Mouse (Mus musculus) MEL (cell line): ENCODE measurements around the gene Pgc. TPM values are rescaled to one million over a fixed set of nuclear protein-coding genes. Genes with fewer than 3 reads are reported as not detected.

ENCODE experiments used
- DNase-seq: peaks from one replicate; pipeline ENCODE4 v3.0.0; 2011; ENCODE audit warnings: low read depth, low spot score
- H3K27ac ChIP-seq: 2 replicates; pipeline ENCODE4 v1.5.1; 2012; ENCODE audit warnings: low read depth, mild to moderate bottlenecking, control low read depth, low read length, moderate library complexity; ENCODE audit not compliant: control insufficient read depth
- H3K27me3 ChIP-seq, 2 experiments: fragments of 150-350 bp in 1 of 2; sonication (generic) in 1 of 2; 2 replicates each; pipeline ENCODE4 v1.6.1; 2012; ENCODE audit warnings: low read length in 2 of 2, mild to moderate bottlenecking in 2 of 2, improper control_type of control experiment in 1 of 2, moderate library complexity in 1 of 2; ENCODE audit not compliant: insufficient read depth in 2 of 2, control insufficient read depth in 1 of 2
- H3K36me3 ChIP-seq, 2 experiments: 2 replicates each; pipeline ENCODE4 v1.6.1; 2012 to 2014; ENCODE audit warnings: low read length in 2 of 2, improper control_type of control experiment in 1 of 2, inconsistent platforms in 1 of 2, mild to moderate bottlenecking in 1 of 2; ENCODE audit not compliant: insufficient read depth in 2 of 2, control insufficient read depth in 1 of 2
- H3K4me1 ChIP-seq, 2 experiments: fragments of 150-350 bp in 1 of 2; sonication (generic) in 1 of 2; 2 replicates each; pipeline ENCODE4 v1.6.1; 2012; ENCODE audit warnings: low read length in 2 of 2, improper control_type of control experiment in 1 of 2, mild to moderate bottlenecking in 1 of 2; ENCODE audit not compliant: insufficient read depth in 2 of 2, control insufficient read depth in 1 of 2
- H3K4me3 ChIP-seq, 2 experiments: fragments of 150-350 bp in 1 of 2; sonication (generic) in 1 of 2; 2 replicates each; pipeline ENCODE4 v1.5.1; 2012; ENCODE audit warnings: low read depth in 2 of 2, low read length in 2 of 2, mild to moderate bottlenecking in 2 of 2, moderate library complexity in 2 of 2, control low read depth in 1 of 2, improper control_type of control experiment in 1 of 2; ENCODE audit not compliant: control insufficient read depth in 1 of 2, insufficient read depth in 1 of 2
- H3K79me2 ChIP-seq: 2 replicates; pipeline ENCODE4 v1.6.1; 2012; ENCODE audit warnings: mild to moderate bottlenecking, low read length, moderate library complexity; ENCODE audit not compliant: control insufficient read depth, poor library complexity, insufficient read depth
- H3K9ac ChIP-seq: 2 replicates; pipeline ENCODE4 v1.6.1; 2012; ENCODE audit warnings: low read depth, mild to moderate bottlenecking, control low read depth, low read length, moderate library complexity; ENCODE audit not compliant: control insufficient read depth, poor library complexity, severe bottlenecking
- H3K9me3 ChIP-seq: fragments of 150-350 bp; sonication (generic); replicated peaks from 2 replicates; pipeline ENCODE4 v1.6.1; 2012; ENCODE audit warnings: mild to moderate bottlenecking, low read length, improper control_type of control experiment, moderate library complexity; ENCODE audit not compliant: insufficient read depth
- CHD2 ChIP-seq: IDR thresholded peaks from 2 replicates; pipeline ENCODE4 v1.6.1; 2011; ENCODE audit warnings: low read length, improper control_type of control experiment
- CTCF ChIP-seq, 3 experiments: IDR thresholded peaks in 2 of 3; conservative IDR thresholded peaks in 1 of 3; 2 replicates each; pipeline ENCODE4 v1.5.1; 2011 to 2012; ENCODE audit warnings: low read length in 3 of 3, low read depth in 2 of 3, mild to moderate bottlenecking in 2 of 3, improper control_type of control experiment in 1 of 3, inconsistent platforms in 1 of 3, mixed read lengths in 1 of 3, moderate library complexity in 1 of 3; ENCODE audit not compliant: control insufficient read depth in 1 of 3, insufficient read depth in 1 of 3, poor library complexity in 1 of 3, severe bottlenecking in 1 of 3
- E2F4 ChIP-seq: IDR thresholded peaks from 2 replicates; pipeline ENCODE4 v1.6.1; 2011; ENCODE audit warnings: low read depth, low read length, improper control_type of control experiment, borderline replicate concordance
- ELF1 ChIP-seq: IDR thresholded peaks from 2 replicates; pipeline ENCODE4 v1.6.1; 2014; ENCODE audit warnings: low read depth, mild to moderate bottlenecking, inconsistent platforms, low read length, improper control_type of control experiment, moderate library complexity
- EP300 ChIP-seq, 2 experiments: IDR thresholded peaks; 2 replicates each; pipeline ENCODE4 v1.6.1; 2011; ENCODE audit warnings: improper control_type of control experiment in 2 of 2, low read length in 2 of 2, low read depth in 1 of 2, mild to moderate bottlenecking in 1 of 2
- ETS1 ChIP-seq: IDR thresholded peaks from 2 replicates; pipeline ENCODE4 v1.6.1; 2012; ENCODE audit warnings: low read depth, mild to moderate bottlenecking, inconsistent platforms, low read length, improper control_type of control experiment, moderate library complexity
- HCFC1 ChIP-seq: IDR thresholded peaks from 2 replicates; pipeline ENCODE4 v1.6.1; 2012; ENCODE audit warnings: low read depth, mild to moderate bottlenecking, inconsistent platforms, low read length, improper control_type of control experiment, moderate library complexity
- JUND ChIP-seq: IDR thresholded peaks from 2 replicates; pipeline ENCODE4 v1.6.1; 2011; ENCODE audit warnings: low read depth, mild to moderate bottlenecking, improper control_type of control experiment, low read length
- KAT2A ChIP-seq: conservative IDR thresholded peaks from 2 replicates; pipeline ENCODE4 v1.6.1; 2012; ENCODE audit warnings: low read depth, low read length, improper control_type of control experiment, inconsistent platforms
- MAFK ChIP-seq: IDR thresholded peaks from 2 replicates; pipeline ENCODE4 v1.6.1; 2011; ENCODE audit warnings: low read depth, mild to moderate bottlenecking, low read length, improper control_type of control experiment, borderline replicate concordance
- MYB ChIP-seq: IDR thresholded peaks from 2 replicates; pipeline ENCODE4 v1.6.1; 2011; ENCODE audit warnings: mild to moderate bottlenecking, low read depth, low read length, improper control_type of control experiment
- TAL1 ChIP-seq: IDR thresholded peaks from 2 replicates; pipeline ENCODE4 v1.6.1; 2012; ENCODE audit warnings: mild to moderate bottlenecking, inconsistent platforms, low read length, moderate library complexity, mixed read lengths
- TBP ChIP-seq: IDR thresholded peaks from 2 replicates; pipeline ENCODE4 v1.8.0; 2011; ENCODE audit warnings: low read depth, low read length, improper control_type of control experiment
- TCF12 ChIP-seq: IDR thresholded peaks from 2 replicates; pipeline ENCODE4 v1.6.1; 2014; ENCODE audit warnings: low read depth, mild to moderate bottlenecking, inconsistent platforms, low read length, improper control_type of control experiment, moderate library complexity
- ZC3H11A ChIP-seq: IDR thresholded peaks from 2 replicates; pipeline ENCODE4 v1.6.1; 2012; ENCODE audit warnings: low read depth, mild to moderate bottlenecking, inconsistent platforms, low read length, improper control_type of control experiment
- ZKSCAN1 ChIP-seq: IDR thresholded peaks from 2 replicates; pipeline ENCODE4 v1.6.1; 2012; ENCODE audit warnings: low read depth, mild to moderate bottlenecking, inconsistent platforms, low read length, improper control_type of control experiment, moderate library complexity
- ZMIZ1 ChIP-seq: IDR thresholded peaks from 2 replicates; pipeline ENCODE4 v1.6.1; 2012; ENCODE audit warnings: low read depth, mild to moderate bottlenecking, inconsistent platforms, low read length, improper control_type of control experiment, moderate library complexity
- polyA plus RNA-seq, 2 experiments: library from polyadenylated mRNA; stranded (reverse) in 1 of 2; unstranded in 1 of 2; fragments of >175 nt in 1 of 2; fragments of >200 nt in 1 of 2; gene quantifications; 2 replicates each; pipeline versions ENCODE4 v1.2.1 to v1.2.4; 2012; ENCODE audit warnings: low replicate concordance in 2 of 2, low read depth in 1 of 2; ENCODE audit not compliant: insufficient read length in 2 of 2, insufficient read depth in 1 of 2, missing spikeins in 1 of 2
- total RNA-seq: library from RNA; depleted of rRNA; stranded (reverse); fragments of 300-350 nt; gene quantifications from 2 replicates; pipeline ENCODE4 v1.2.3, GENCODE M21; 2012

Gene Pgc
- total and polyA plus RNA-seq, 3 experiments = not detected

DNA sequence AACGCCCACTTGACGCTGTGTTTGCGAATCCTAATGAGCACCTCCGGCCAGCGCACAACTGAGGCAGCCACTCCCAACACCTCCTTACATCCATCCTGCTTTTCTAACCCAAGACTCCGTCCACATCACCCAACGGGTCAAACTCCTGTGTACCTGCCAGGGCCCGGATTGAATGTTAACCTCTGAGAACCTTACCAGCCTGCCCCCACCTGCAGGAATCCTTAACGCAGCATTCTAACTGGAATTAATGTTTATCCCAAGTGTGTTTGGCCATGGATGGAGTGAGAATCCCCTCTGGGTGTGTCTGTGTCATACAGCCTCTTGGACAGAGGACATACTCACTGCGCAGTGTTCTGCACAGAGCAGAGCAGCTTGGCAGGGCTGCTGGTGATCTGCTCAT lies 28.5 kb upstream of the Pgc start:
- no peaks in the 10 kb centered on the region for H3K9me3 ChIP-seq
- no peak for DNase-seq
- H3K9ac ChIP-seq = no peak overlapping the region
- H3K79me2 ChIP-seq = no peaks in the 10 kb centered on the region; the same call in 1 of the 2 replicates
- no peaks in the 10 kb centered on the region for H3K27me3 ChIP-seq
- TF ChIP-seq MYB (no peak), ZC3H11A (no peak), ZKSCAN1 (no peak)
- TF ChIP-seq, all 39 proteins: peak for 0
- 0 out of 4 replicates have a peak, but pooled peaks cover 0 to 2% of the 10 kb centered on the region in 2 experiments for H3K36me3 ChIP-seq
- H3K4me1 ChIP-seq = peaks cover 0 to 10% of the 10 kb centered on the region in 2 experiments; a peak in 2 of 4 replicates
- H3K27ac ChIP-seq = no peak overlapping the region
- no peak overlapping the region for H3K4me3 ChIP-seq

DNA sequence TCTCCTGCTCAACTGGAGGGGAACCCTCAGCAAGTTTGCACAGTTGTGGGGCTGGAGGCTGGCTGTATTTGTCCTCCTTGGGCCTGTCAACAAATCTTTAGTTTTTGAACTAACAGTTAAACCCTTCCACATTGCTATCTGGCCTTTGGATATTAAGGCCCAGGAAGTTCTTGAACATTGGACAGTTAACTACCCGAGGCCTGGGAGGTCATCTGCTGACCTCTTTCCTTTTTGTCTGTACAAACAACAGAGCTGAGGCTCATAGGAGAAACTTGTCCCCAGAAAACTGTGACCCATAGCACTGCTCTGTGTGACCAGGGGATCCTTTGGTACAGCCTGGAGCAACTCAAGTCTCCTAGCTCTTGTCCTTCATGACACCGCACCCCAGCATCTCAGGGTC lies 27.6 kb upstream of the Pgc start:
- Histone ChIP-seq H3K79me2 (no peaks in the 10 kb centered on the region; the same call in 1 of the 2 replicates), H3K27ac (no peak overlapping the region), H3K4me3 (no peak overlapping the region), H3K36me3 (0 out of 4 replicates have a peak, but pooled peaks cover 0 to 2% of the 10 kb centered on the region in 2 experiments), H3K9me3 (no peaks in the 10 kb centered on the region), H3K4me1 (peaks cover 0 to 9% of the 10 kb centered on the region in 2 experiments; a peak in 2 of 4 replicates), H3K9ac (no peak overlapping the region), H3K27me3 (no peaks in the 10 kb centered on the region)
- DNase-seq = no peak
- TF ChIP-seq KAT2A (no peak), ETS1 (no peak), HCFC1 (no peak), TCF12 (no peak), E2F4 (no peak), CHD2 (no peak), JUND (no peak), CTCF (IDR thresholded peaks at IDR 0.05 in 2 of 3, conservative IDR thresholded peaks at IDR 0.05 in 1 of 3; ENCODE audit: control insufficient read depth in 1 of 3, insufficient read depth in 1 of 3, low read depth in 2 of 3, low read length in 3 of 3, poor library complexity in 1 of 3, severe bottlenecking in 1 of 3) (no peak)

DNA sequence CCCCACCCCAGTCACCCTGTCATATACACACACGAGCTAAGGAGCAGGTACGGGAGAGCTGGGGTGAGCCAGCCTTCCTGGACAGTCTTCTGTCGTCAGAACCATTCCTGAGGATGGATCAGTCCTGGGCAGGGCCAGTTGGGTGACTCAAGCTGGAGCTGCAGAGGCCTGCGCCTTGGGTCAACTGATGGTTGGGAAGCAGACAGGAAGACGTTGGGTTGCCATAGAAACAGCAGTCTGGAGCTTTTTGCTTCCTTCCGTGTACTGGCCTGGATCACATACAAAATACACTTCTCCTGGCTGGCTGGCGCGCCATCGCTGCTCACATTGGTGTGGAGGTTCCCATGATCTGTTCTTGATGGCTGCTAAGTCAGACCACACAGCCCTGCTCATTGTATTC lies 24.8 kb upstream of the Pgc start:
- Histone ChIP-seq H3K27me3 (no peaks in the 10 kb centered on the region), H3K36me3 (no peaks in the 10 kb centered on the region), H3K9ac (no peak overlapping the region), H3K4me1 (no peaks in the 10 kb centered on the region), H3K79me2 (no peaks in the 10 kb centered on the region), H3K9me3 (no peaks in the 10 kb centered on the region), H3K4me3 (no peak overlapping the region), H3K27ac (no peak overlapping the region)
- no peak for DNase-seq
- no peak for TF ChIP-seq ZMIZ1
- TF ChIP-seq EP300 (IDR thresholded peaks at IDR 0.05; ENCODE audit: low read depth in 1 of 2, low read length in 2 of 2) = no peak
- TF ChIP-seq TCF12 = no peak
- no peak for TF ChIP-seq ELF1
- no peak for TF ChIP-seq CHD2
- TF ChIP-seq MAFK = no peak
- TF ChIP-seq TBP = no peak
- no peak for TF ChIP-seq TAL1
